Mouse (Mus musculus): ENCODE data around the gene Grik2.

GRCm38 (mm10) chr10:49436301-49436700, 352.3 kb downstream of the Grik2 start:
- TF ChIP-seq TCF12 (IDR thresholded peaks at IDR 0.05; ENCODE audit: insufficient read depth, poor library complexity, severe bottlenecking) (no peak), POLR2A (IDR thresholded peaks at IDR 0.05; ENCODE audit: insufficient read length, low read depth) (no peak), CEBPB (IDR thresholded peaks at IDR 0.05; ENCODE audit: insufficient read depth, poor library complexity, severe bottlenecking) (no peak), MYOD1 (IDR thresholded peaks at IDR 0.05; ENCODE audit: control insufficient read depth in 1 of 3, insufficient read length in 2 of 3, low read depth in 2 of 3) (no peak), USF1 (IDR thresholded peaks at IDR 0.05; ENCODE audit: low read depth) (no peak), MYOG (IDR thresholded peaks at IDR 0.05; ENCODE audit: control insufficient read depth in 1 of 3, insufficient read depth in 1 of 3, insufficient read length in 2 of 3, low read depth in 2 of 3) (no peak), SRF (IDR thresholded peaks at IDR 0.05; ENCODE audit: control insufficient read depth, insufficient read length, low read depth) (no peak), E2F4 (IDR thresholded peaks at IDR 0.05; ENCODE audit: insufficient read depth) (no peak), POLR2AphosphoS2 (IDR thresholded peaks at IDR 0.05; ENCODE audit: insufficient read length, low read depth) (no peak), MAX (IDR thresholded peaks at IDR 0.05; ENCODE audit: low read depth) (no peak)
